Mouse (Mus musculus) bone marrow, adult 2 months (tissue): ENCODE measurements around the gene Zkscan8. TPM values are rescaled to one million over a fixed set of nuclear protein-coding genes. Genes with fewer than 3 reads are reported as not detected.
"Not testable (repeated sequence)": the region's sequence is repeated elsewhere in the genome, so short reads cannot be mapped to it uniquely, and the experiment has no call there.

Experiments used
- H3K27ac ChIP-seq: fragments of 200-500 bp; 2 replicates; pipeline ENCODE4 v1.5.1; 2012; ENCODE audit warnings: low read depth, mild to moderate bottlenecking, control low read depth, inconsistent platforms, low read length; ENCODE audit not compliant: control insufficient read depth, poor library complexity, insufficient read depth
- H3K4me1 ChIP-seq: fragments of 200-500 bp; 2 replicates; pipeline ENCODE4 v1.6.1; 2011; ENCODE audit warnings: low read length; ENCODE audit not compliant: control insufficient read depth, insufficient read depth
- H3K4me3 ChIP-seq: fragments of 200-500 bp; replicated peaks from 2 replicates; pipeline ENCODE3; 2011; ENCODE audit warnings: mild to moderate bottlenecking, low read depth, low read length, control low read depth; ENCODE audit not compliant: control insufficient read depth
- CTCF ChIP-seq: fragments of 200-500 bp; IDR thresholded peaks from 2 replicates; pipeline ENCODE4 v1.5.1; 2011; ENCODE audit warnings: low read length, control low read depth; ENCODE audit not compliant: control insufficient read depth, insufficient read depth
- POLR2A ChIP-seq: fragments of 200-500 bp; IDR thresholded peaks from 2 replicates; pipeline ENCODE4 v1.6.1; 2011; ENCODE audit warnings: low read depth, mild to moderate bottlenecking, control low read depth, low read length, borderline replicate concordance; ENCODE audit not compliant: control insufficient read depth
- WGBS: fragments of 180-500 bp; shearing (Covaris S2); methylation state at CpG from one replicate; pipeline ENCODE4 v1.1.7; 2018; 5-methylcytosine and 5-hydroxymethylcytosine counted together
- polyA plus RNA-seq: library from polyadenylated mRNA; stranded (reverse); fragments of >200 nt; gene quantifications from 2 replicates; pipeline ENCODE4 v1.2.4, GENCODE M21; 2011; ENCODE audit warnings: low replicate concordance; ENCODE audit not compliant: missing spikeins, insufficient read depth, insufficient read length

The Zkscan8 gene
- polyA plus RNA-seq, 1 experiment, result 6.4 TPM

DNA sequence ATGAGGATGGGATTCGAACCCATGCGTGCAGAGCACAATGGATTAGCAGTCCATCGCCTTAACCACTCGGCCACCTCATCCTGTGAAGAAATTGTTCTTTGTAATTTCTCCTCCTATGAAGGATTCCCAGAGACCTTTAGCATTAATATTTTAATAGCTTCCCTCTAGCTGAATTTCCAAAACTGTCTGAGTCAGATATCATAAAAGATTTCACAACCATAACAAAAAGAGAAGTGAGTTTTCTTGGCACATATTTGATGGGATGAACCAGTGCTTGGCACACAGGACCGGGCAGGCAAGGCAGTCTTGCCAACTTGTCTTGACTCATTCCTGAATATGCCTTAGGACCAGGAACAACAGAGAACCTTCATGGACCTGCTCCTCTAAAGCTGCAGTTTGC, 38.1 kb downstream of the Zkscan8 start:
- 88% methylated on average over 5 of the region's 5 CpGs for WGBS
- TF ChIP-seq POLR2A (no peak), CTCF (no peak)
- H3K4me1 ChIP-seq, result no peaks in the 10 kb centered on the region
- H3K27ac ChIP-seq, result no peak overlapping the region
- no peak overlapping the region for H3K4me3 ChIP-seq

GRCm38 (mm10) chr13:21486881-21487280, 44.0 kb downstream of the Zkscan8 start:
- 77% methylated on average over 1 of the region's 1 CpGs for WGBS
- TF ChIP-seq POLR2A, result no peak
- no peak for TF ChIP-seq CTCF
- H3K4me1 ChIP-seq, result no peaks in the 10 kb centered on the region
- H3K27ac ChIP-seq, result no peak overlapping the region
- H3K4me3 ChIP-seq, result no peak overlapping the region

GRCm38 (mm10) chr13:21478759-21479670, 51.9 kb downstream of the Zkscan8 start, which contains the start of the genes Zkscan4 and Gm10065:
TSS of gene Zkscan4 (plus strand) at chr13:21478907.
TSS of gene Gm10065 (minus strand) at chr13:21479441.
- not testable (repeated sequence) for H3K27ac ChIP-seq, H3K4me1 ChIP-seq
- 4% methylated on average over 31 of the region's 31 CpGs for WGBS
- peak within 1 kb of the TSS; percentile 68 for H3K4me3 ChIP-seq

DNA sequence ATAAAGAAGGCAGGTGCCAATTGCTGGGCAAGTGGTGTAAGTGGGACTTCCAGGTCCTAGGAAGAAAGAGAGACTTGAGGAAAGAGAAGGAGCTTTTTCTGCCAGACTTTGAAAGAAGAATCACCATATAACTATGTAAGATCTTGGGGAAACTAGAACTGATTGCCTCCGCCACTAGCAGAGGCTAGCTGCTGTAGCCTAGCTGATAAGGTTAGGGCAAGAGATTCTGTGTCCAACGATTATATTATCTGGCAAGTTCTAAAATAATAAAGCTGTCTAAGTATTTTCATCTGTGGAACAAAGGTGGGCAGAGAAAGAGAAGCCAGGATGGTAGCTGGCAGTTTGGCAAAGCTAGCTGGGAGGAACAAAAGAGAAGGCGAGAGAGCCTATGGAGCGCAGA, 58.5 kb downstream of the Zkscan8 start:
- Histone ChIP-seq H3K4me1 (no peaks in the 10 kb centered on the region), H3K4me3 (no peak overlapping the region), H3K27ac (no peak overlapping the region)
- 51% methylated on average over 4 of the region's 4 CpGs for WGBS
- TF ChIP-seq CTCF (no peak), POLR2A (no peak)

DNA sequence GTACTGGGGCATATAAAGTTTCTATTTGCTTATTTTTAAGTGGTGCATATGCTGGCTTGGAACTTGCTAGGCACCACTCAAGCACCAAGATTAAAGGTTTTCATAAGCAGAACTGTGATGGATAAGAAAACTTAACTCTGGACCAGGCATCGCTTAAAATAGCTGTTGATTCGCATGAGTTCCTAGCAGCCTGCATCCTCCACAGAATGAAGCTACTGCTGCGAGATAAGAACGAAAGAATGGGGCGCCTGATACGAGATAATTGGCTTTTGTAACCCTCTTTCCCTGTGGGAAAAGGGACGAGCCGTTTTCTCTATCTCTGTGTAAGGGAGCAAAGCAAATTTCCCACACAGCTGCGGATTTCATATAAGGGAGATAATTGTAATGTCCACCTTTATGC, 61.8 kb downstream of the Zkscan8 start:
- Histone ChIP-seq H3K4me1 (no peaks in the 10 kb centered on the region), H3K27ac (no peak overlapping the region), H3K4me3 (no peak overlapping the region)
- no peak for TF ChIP-seq POLR2A
- no peak for TF ChIP-seq CTCF
- 35% methylated on average over 9 of the region's 9 CpGs for WGBS

DNA sequence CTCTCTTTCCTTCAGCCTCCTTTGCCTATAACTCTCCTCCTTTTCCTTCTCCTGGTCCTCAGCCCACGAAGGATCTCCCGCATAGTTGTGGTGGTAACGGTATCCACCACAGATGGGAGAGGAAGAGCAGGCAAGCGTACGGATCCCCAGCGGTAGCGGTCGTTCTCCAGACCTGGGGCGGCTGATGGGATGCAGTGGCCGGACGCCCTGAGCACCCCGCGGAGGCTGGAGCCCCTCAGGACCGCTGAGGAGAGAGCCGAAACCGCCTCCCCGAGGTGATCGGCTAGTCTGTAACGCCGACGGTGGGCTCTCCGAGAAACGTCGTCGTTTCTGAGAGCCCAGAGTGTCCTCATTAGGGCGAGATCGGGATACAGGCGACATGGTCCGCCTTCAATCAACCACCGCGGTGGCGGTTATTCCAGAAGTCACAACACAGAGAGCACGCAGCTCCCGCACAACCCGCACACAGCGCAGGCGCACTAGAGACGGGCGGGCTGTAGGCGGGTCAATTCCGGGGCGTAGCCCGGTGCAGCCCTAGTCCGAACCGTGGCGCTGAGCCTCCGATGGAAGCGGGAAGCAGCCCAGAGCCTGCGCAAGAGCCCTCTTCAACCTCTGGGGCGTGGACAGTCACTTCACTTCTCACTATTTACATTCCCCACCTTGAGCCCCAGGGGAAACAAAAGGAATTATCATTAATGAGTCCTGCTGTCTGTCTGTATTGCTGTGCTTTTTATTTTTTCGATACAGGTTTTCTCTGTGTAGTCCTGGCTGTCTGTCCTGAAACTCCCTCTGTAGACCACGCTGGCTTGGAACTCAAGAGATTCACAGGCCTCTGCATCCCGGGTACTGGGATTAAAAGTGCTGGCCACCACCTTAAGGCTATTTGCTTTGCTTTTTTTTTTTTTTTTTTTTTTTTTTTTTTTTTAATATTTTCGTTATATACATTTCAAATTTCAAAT, 62.6 kb downstream of the Zkscan8 start, which contains the start of gene Nkapl:
Nkapl (minus strand) TSS at position 449 of the 959 bp plus-strand sequence.
- 1% methylated on average over 54 of the region's 54 CpGs for WGBS
- Histone ChIP-seq H3K4me1 (no peaks in the 10 kb centered on the region), H3K27ac (no peak within 1 kb of the TSS; the same call in 1 of the 2 replicates), H3K4me3 (peak within 1 kb of the TSS; percentile 81)
- TF ChIP-seq CTCF (no peak), POLR2A (no peak; the same call in 1 of the 2 replicates)

DNA sequence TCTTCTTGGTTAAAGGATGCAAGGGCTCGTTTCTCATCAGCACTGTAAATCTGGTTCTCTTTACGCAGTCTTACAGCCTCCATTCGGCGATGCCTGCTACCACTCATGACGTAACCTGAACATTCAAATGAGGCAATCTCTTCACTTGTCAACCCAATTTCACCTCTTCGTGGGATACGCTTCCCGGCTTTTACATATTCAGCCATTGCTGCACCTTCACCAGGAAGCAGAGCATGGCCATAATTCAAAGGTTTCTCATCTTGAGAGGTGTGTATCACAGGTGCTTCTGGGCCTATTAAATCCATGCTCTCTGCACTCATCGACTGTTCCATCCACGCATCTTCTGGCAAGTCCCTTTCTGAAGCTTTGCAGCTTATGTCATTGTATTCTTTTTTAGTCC, 63.6 kb downstream of the Zkscan8 start:
- WGBS, result 79% methylated on average over 10 of the region's 10 CpGs
- H3K4me3 ChIP-seq, result no peak overlapping the region
- no peaks in the 10 kb centered on the region for H3K4me1 ChIP-seq
- H3K27ac ChIP-seq, result no peak overlapping the region
- TF ChIP-seq CTCF, result no peak
- TF ChIP-seq POLR2A, result no peak

Other genes starting within 250 kb of the Zkscan8 start
- not detected in 2 replicates for gene Gpx5, start 238.4 kb downstream of the Zkscan8 start, polyA plus RNA-seq
- gene Gpx6, start 219.0 kb downstream of the Zkscan8 start, polyA plus RNA-seq, result not detected in 2 replicates
- gene Olfr1367, start 184.2 kb downstream of the Zkscan8 start, polyA plus RNA-seq, result not detected in 2 replicates
- 3.7 and 5.9 TPM in 2 replicates for gene Zscan12, start 168.3 kb downstream of the Zkscan8 start, polyA plus RNA-seq
- 17.1 and 25.5 TPM in 2 replicates for gene Zkscan3, start 128.4 kb downstream of the Zkscan8 start, polyA plus RNA-seq
- not detected in 2 replicates for gene Pgbd1, start 90.1 kb downstream of the Zkscan8 start, polyA plus RNA-seq
- gene Zscan26, start 77.4 kb downstream of the Zkscan8 start, polyA plus RNA-seq, result 8.0 and 14.1 TPM in 2 replicates
- gene Nkapl, start 62.6 kb downstream of the Zkscan8 start, polyA plus RNA-seq, result 0.66 TPM in 1 of 2 replicates, not detected in the other
- gene Zkscan4, start 52.2 kb downstream of the Zkscan8 start, polyA plus RNA-seq, result not detected in 2 replicates
- not detected in 2 replicates for gene Gm10065, start 51.7 kb downstream of the Zkscan8 start, polyA plus RNA-seq
- 1.6 TPM in 1 of 2 replicates, not detected in the other for gene AK157302, start 35.9 kb downstream of the Zkscan8 start, polyA plus RNA-seq
- gene Gm11273, start 29.7 kb downstream of the Zkscan8 start, polyA plus RNA-seq, result 14.1 TPM in 1 of 2 replicates, not detected in the other
- gene Olfr1366, start 11.7 kb upstream of the Zkscan8 start, polyA plus RNA-seq, result not detected in 2 replicates
- gene Olfr1535, start 28.8 kb upstream of the Zkscan8 start, polyA plus RNA-seq, result 0.90 and 1.00 TPM in 2 replicates
- gene Olfr1364, start 50.6 kb upstream of the Zkscan8 start, polyA plus RNA-seq, result not detected in 2 replicates
- gene Olfr1362, start 82.9 kb upstream of the Zkscan8 start, polyA plus RNA-seq, result not detected in 2 replicates
- gene Olfr11, start 111.4 kb upstream of the Zkscan8 start, polyA plus RNA-seq, result not detected in 2 replicates
- not detected in 2 replicates for gene Olfr1361, start 132.3 kb upstream of the Zkscan8 start, polyA plus RNA-seq
- not detected in 2 replicates for gene Olfr1360, start 146.3 kb upstream of the Zkscan8 start, polyA plus RNA-seq
- gene Olfr1359, start 167.0 kb upstream of the Zkscan8 start, polyA plus RNA-seq, result not detected in 2 replicates
- 28.9 and 65.7 TPM in 2 replicates for gene Hist1h2bl, start 185.0 kb upstream of the Zkscan8 start, polyA plus RNA-seq
- 19.2 and 21.1 TPM in 2 replicates for gene Hist1h2ai, start 185.3 kb upstream of the Zkscan8 start, polyA plus RNA-seq
- gene Hist1h3h, start 186.5 kb upstream of the Zkscan8 start, polyA plus RNA-seq, result 49.7 and 178 TPM in 2 replicates
- 19.6 and 68.6 TPM in 2 replicates for gene Hist1h2bm, start 190.9 kb upstream of the Zkscan8 start, polyA plus RNA-seq
- 47.4 and 58.6 TPM in 2 replicates for gene Hist1h4j, start 203.9 kb upstream of the Zkscan8 start, polyA plus RNA-seq
- 358 and 477 TPM in 2 replicates for gene Hist1h4k, start 219.4 kb upstream of the Zkscan8 start, polyA plus RNA-seq
- 25.2 and 61.7 TPM in 2 replicates for gene Hist1h2ak, start 222.7 kb upstream of the Zkscan8 start, polyA plus RNA-seq
- gene Hist1h2bn, start 223.0 kb upstream of the Zkscan8 start, polyA plus RNA-seq, result 98.2 and 195 TPM in 2 replicates
- gene Hist1h1b, start 249.5 kb upstream of the Zkscan8 start, polyA plus RNA-seq, result 99.1 and 123 TPM in 2 replicates